Mouse (Mus musculus) hindbrain, embryonic 11.5 days (tissue): ENCODE results near the gene Ephb2. TPM values are rescaled to one million over a fixed set of nuclear protein-coding genes. Genes with fewer than 3 reads are reported as not detected.

ENCODE experiments used
- ATAC-seq: fragments of 200-750 bp; cut with Nextera tagmentation; 2 replicates; pipeline ENCODE4 v1.8.0; 2017; ENCODE audit warnings: mild to moderate bottlenecking, moderate TSS enrichment, moderate library complexity; ENCODE audit not compliant: low FRiP score
- DNase-seq: peaks from one replicate; pipeline ENCODE4 v3.0.0-alpha.2; 2015; ENCODE audit warnings: low spot score
- H3K27ac ChIP-seq: fragments of 300-500 bp; sonication (generic); 2 replicates; pipeline ENCODE4 v1.5.1; 2014; ENCODE audit warnings: mild to moderate bottlenecking, low read depth, low read length
- H3K27me3 ChIP-seq: fragments of 300-500 bp; sonication (generic); 2 replicates; pipeline ENCODE4 v1.6.1; 2014; ENCODE audit warnings: mild to moderate bottlenecking, low read length, moderate library complexity, mixed read lengths; ENCODE audit not compliant: control insufficient read depth, insufficient read depth
- H3K36me3 ChIP-seq: fragments of 300-500 bp; sonication (generic); 2 replicates; pipeline ENCODE4 v1.6.1; 2014; ENCODE audit warnings: mild to moderate bottlenecking, low read length, moderate library complexity, mixed read lengths; ENCODE audit not compliant: control insufficient read depth, insufficient read depth
- H3K4me1 ChIP-seq: fragments of 300-500 bp; sonication (generic); replicated peaks from 2 replicates; pipeline ENCODE4 v1.6.1; 2014; ENCODE audit warnings: low read length, mixed read lengths; ENCODE audit not compliant: control insufficient read depth, insufficient read depth
- H3K4me2 ChIP-seq: fragments of 300-500 bp; sonication (generic); replicated peaks from 2 replicates; pipeline ENCODE4 v1.6.1; 2014; ENCODE audit warnings: mild to moderate bottlenecking, low read depth, low read length
- H3K4me3 ChIP-seq: fragments of 300-500 bp; sonication (generic); 2 replicates; pipeline ENCODE4 v1.5.1; 2014; ENCODE audit warnings: low read depth, low read length
- H3K9ac ChIP-seq: fragments of 300-500 bp; sonication (generic); 2 replicates; pipeline ENCODE4 v1.6.1; 2014; ENCODE audit warnings: low read depth, low read length
- H3K9me3 ChIP-seq: fragments of 300-500 bp; sonication (generic); 2 replicates; pipeline ENCODE4 v1.6.1; 2016; ENCODE audit warnings: low read length; ENCODE audit not compliant: control insufficient read depth
- WGBS: fragments of 180-500 bp; shearing (Covaris S2); extraction: QIAGEN DNeasy Blood & Tissue Kit; methylation state at CpG from one replicate; pipeline ENCODE4 v1.1.7; 2014; 5-methylcytosine and 5-hydroxymethylcytosine counted together
- polyA plus RNA-seq: library from polyadenylated mRNA; unstranded; fragments of >200 nt; fragmentation: Nextera tagmentation; extraction: Ambion mirVana; gene quantifications from 2 replicates; pipeline ENCODE4 v1.2.1, GENCODE M21; 2014

The Ephb2 gene
- polyA plus RNA-seq, 1 experiment from 2014 or later = 18.5 TPM

GRCm38 (mm10) chr4:136652528-136652910, 183.3 kb downstream of the Ephb2 start:
- Histone ChIP-seq H3K9me3 (no peaks in the 10 kb centered on the region), H3K27me3 (no peaks in the 10 kb centered on the region), H3K36me3 (peaks cover 8% of the 10 kb centered on the region; the same call in 1 of the 2 replicates), H3K4me2 (no peak overlapping the region), H3K9ac (no peak overlapping the region), H3K4me1 (no peaks in the 10 kb centered on the region), H3K4me3 (no peak overlapping the region), H3K27ac (no peak overlapping the region)
- ATAC-seq (no peak), DNase-seq (no peak)
- WGBS = 87% methylated on average over 11 of the region's 11 CpGs

GRCm38 (mm10) chr4:136651882-136652527, 183.8 kb downstream of the Ephb2 start:
- 79% methylated on average over 13 of the region's 13 CpGs for WGBS
- H3K9ac ChIP-seq = no peak overlapping the region
- no peak for ATAC-seq

GRCm38 (mm10) chr4:136651357-136651811, 184.4 kb downstream of the Ephb2 start:
- no peak overlapping the region for H3K4me3 ChIP-seq
- WGBS = 70% methylated on average over 3 of the region's 3 CpGs
- 0 out of 2 replicates have a peak, but pooled peaks cover 4% of the 10 kb centered on the region for H3K36me3 ChIP-seq
- H3K9ac ChIP-seq = no peak overlapping the region
- H3K9me3 ChIP-seq = no peaks in the 10 kb centered on the region
- H3K27ac ChIP-seq = no peak overlapping the region
- no peak overlapping the region for H3K4me2 ChIP-seq
- H3K4me1 ChIP-seq = no peaks in the 10 kb centered on the region
- DNase-seq (peak; percentile 77), ATAC-seq (peak; percentile 39; the same call in 1 of the 2 replicates)
- H3K27me3 ChIP-seq = no peaks in the 10 kb centered on the region

More at GRCm38 (mm10) chr4:136651882-136652527, 183.8 kb downstream of the Ephb2 start:
- H3K27ac ChIP-seq = no peak overlapping the region
- no peak overlapping the region for H3K4me2 ChIP-seq
- DNase-seq = no peak
- H3K36me3 ChIP-seq = peaks cover 4% of the 10 kb centered on the region; the same call in 1 of the 2 replicates
- H3K4me1 ChIP-seq = no peaks in the 10 kb centered on the region
- no peaks in the 10 kb centered on the region for H3K9me3 ChIP-seq
- no peaks in the 10 kb centered on the region for H3K27me3 ChIP-seq
- H3K4me3 ChIP-seq = no peak overlapping the region

- no peak for ATAC-seq
- no peaks in the 10 kb centered on the region for H3K36me3 ChIP-seq
- no peak for DNase-seq
- 79% methylated on average over 8 of the region's 8 CpGs for WGBS
- no peak overlapping the region for H3K4me2 ChIP-seq
- no peaks in the 10 kb centered on the region for H3K4me1 ChIP-seq
- no peak overlapping the region for H3K27ac ChIP-seq
- no peak overlapping the region for H3K4me3 ChIP-seq
- no peaks in the 10 kb centered on the region for H3K9me3 ChIP-seq
- no peaks in the 10 kb centered on the region for H3K27me3 ChIP-seq
- H3K9ac ChIP-seq = no peak overlapping the region
These were observed 185.5 kb downstream of the Ephb2 start for GRCm38 (mm10) chr4:136650261-136650660.

- Histone ChIP-seq H3K4me2 (no peak overlapping the region), H3K27ac (no peak overlapping the region), H3K4me1 (no peaks in the 10 kb centered on the region), H3K4me3 (no peak overlapping the region), H3K27me3 (no peaks in the 10 kb centered on the region), H3K9me3 (no peaks in the 10 kb centered on the region), H3K36me3 (no peaks in the 10 kb centered on the region), H3K9ac (no peak overlapping the region)
- WGBS = 41% methylated on average over 13 of the region's 13 CpGs
- ATAC-seq (peak; percentile 26; the same call in 1 of the 2 replicates), DNase-seq (no peak)
These were observed 186.2 kb downstream of the Ephb2 start for GRCm38 (mm10) chr4:136649480-136650196.

- Histone ChIP-seq H3K4me1 (no peaks in the 10 kb centered on the region), H3K9me3 (no peaks in the 10 kb centered on the region), H3K4me3 (no peak overlapping the region), H3K4me2 (no peak overlapping the region), H3K36me3 (no peaks in the 10 kb centered on the region), H3K27ac (no peak overlapping the region), H3K9ac (no peak overlapping the region), H3K27me3 (no peaks in the 10 kb centered on the region)
- peak; percentile 22; the same call in 1 of the 2 replicates for ATAC-seq
- WGBS = 20% methylated on average over 11 of the region's 11 CpGs
- peak; percentile 89 for DNase-seq
These were observed 186.8 kb downstream of the Ephb2 start for GRCm38 (mm10) chr4:136648922-136649479.

GRCm38 (mm10) chr4:136638890-136639289, 196.9 kb downstream of the Ephb2 start:
- ATAC-seq (peak; percentile 40), DNase-seq (peak; percentile 78)
- Histone ChIP-seq H3K4me2 (peak overlapping the region; percentile 30; the same call in 1 of the 2 replicates), H3K27ac (no peak overlapping the region), H3K4me3 (no peak overlapping the region), H3K4me1 (0 out of 2 replicates have a peak, but pooled peaks cover 4% of the 10 kb centered on the region), H3K9ac (no peak overlapping the region), H3K27me3 (peaks cover 17% of the 10 kb centered on the region), H3K9me3 (no peaks in the 10 kb centered on the region), H3K36me3 (no peaks in the 10 kb centered on the region)
- 7% methylated on average over 10 of the region's 10 CpGs for WGBS

- Histone ChIP-seq H3K27ac (no peak overlapping the region), H3K4me3 (no peak overlapping the region), H3K27me3 (peaks cover 17% of the 10 kb centered on the region), H3K9ac (no peak overlapping the region), H3K4me2 (no peak overlapping the region; the same call in 1 of the 2 replicates), H3K4me1 (0 out of 2 replicates have a peak, but pooled peaks cover 4% of the 10 kb centered on the region), H3K9me3 (no peaks in the 10 kb centered on the region), H3K36me3 (no peaks in the 10 kb centered on the region)
- ATAC-seq (no peak), DNase-seq (peak; percentile 38)
- 35% methylated on average over 7 of the region's 7 CpGs for WGBS
These were observed 197.5 kb downstream of the Ephb2 start for GRCm38 (mm10) chr4:136638230-136638750.
